Mouse (Mus musculus): ENCODE measurements around the gene Nop10. TPM values are rescaled to one million over a fixed set of nuclear protein-coding genes. Genes with fewer than 3 reads are reported as not detected.

Gene Nop10
- 59.7 TPM for polyA plus RNA-seq (2014; fragmentation: Illumina TruSeq; extraction: RNeasy Lipid Tissue Mini Kit (QIAGEN cat#74804); ENCODE audit: low read depth, low replicate concordance)

GRCm38 (mm10) chr2:112261748-112262653, at the start of gene Nop10:
Gene Nop10, plus strand, starts transcription at chr2:112261926.

GRCm38 (mm10) chr2:112239212-112239934, 22.4 kb upstream of the Nop10 start, which contains the start of gene Lpcat4:
Gene Lpcat4, plus strand, starts transcription at chr2:112239468.

GRCm38 (mm10) chr2:112259241-112259962, 2.3 kb upstream of the Nop10 start, which contains the start of gene Nutm1:
Gene Nutm1, minus strand, starts transcription at chr2:112259291.

GRCm38 (mm10) chr2:112265448-112266241, 3.9 kb downstream of the Nop10 start, which contains the start of gene Slc12a6:
Gene Slc12a6, plus strand, starts transcription at chr2:112265825.

GRCm38 (mm10) chr2:112266242-112266592, 4.5 kb downstream of the Nop10 start, which contains the start of gene Gm21985:
Gene Gm21985, plus strand, starts transcription at chr2:112266314.

Other genes starting within 250 kb of the Nop10 start
- gene Olfr1310, start 249.2 kb upstream of the Nop10 start, polyA plus RNA-seq (2014; fragmentation: Illumina TruSeq; extraction: RNeasy Lipid Tissue Mini Kit (QIAGEN cat#74804); ENCODE audit: low read depth, low replicate concordance): not detected
- not detected for gene Olfr1311, start 237.5 kb upstream of the Nop10 start, polyA plus RNA-seq (2014; fragmentation: Illumina TruSeq; extraction: RNeasy Lipid Tissue Mini Kit (QIAGEN cat#74804); ENCODE audit: low read depth, low replicate concordance)
- gene Olfr1312, start 211.7 kb upstream of the Nop10 start, polyA plus RNA-seq (2014; fragmentation: Illumina TruSeq; extraction: RNeasy Lipid Tissue Mini Kit (QIAGEN cat#74804); ENCODE audit: low read depth, low replicate concordance): not detected
- not detected for gene Olfr1313, start 184.1 kb upstream of the Nop10 start, polyA plus RNA-seq (2014; fragmentation: Illumina TruSeq; extraction: RNeasy Lipid Tissue Mini Kit (QIAGEN cat#74804); ENCODE audit: low read depth, low replicate concordance)
- not detected for gene Olfr1314, start 165.1 kb upstream of the Nop10 start, polyA plus RNA-seq (2014; fragmentation: Illumina TruSeq; extraction: RNeasy Lipid Tissue Mini Kit (QIAGEN cat#74804); ENCODE audit: low read depth, low replicate concordance)
- gene Olfr1315-ps1, start 146.5 kb upstream of the Nop10 start, polyA plus RNA-seq (2014; fragmentation: Illumina TruSeq; extraction: RNeasy Lipid Tissue Mini Kit (QIAGEN cat#74804); ENCODE audit: low read depth, low replicate concordance): not detected
- not detected for gene Olfr1316, start 126.9 kb upstream of the Nop10 start, polyA plus RNA-seq (2014; fragmentation: Illumina TruSeq; extraction: RNeasy Lipid Tissue Mini Kit (QIAGEN cat#74804); ENCODE audit: low read depth, low replicate concordance)
- gene Olfr1317, start 121.6 kb upstream of the Nop10 start, polyA plus RNA-seq (2014; fragmentation: Illumina TruSeq; extraction: RNeasy Lipid Tissue Mini Kit (QIAGEN cat#74804); ENCODE audit: low read depth, low replicate concordance): not detected
- gene Olfr1318, start 107.7 kb upstream of the Nop10 start, polyA plus RNA-seq (2014; fragmentation: Illumina TruSeq; extraction: RNeasy Lipid Tissue Mini Kit (QIAGEN cat#74804); ENCODE audit: low read depth, low replicate concordance): not detected
- not detected for gene Lpcat4, start 22.5 kb upstream of the Nop10 start, polyA plus RNA-seq (2014; fragmentation: Illumina TruSeq; extraction: RNeasy Lipid Tissue Mini Kit (QIAGEN cat#74804); ENCODE audit: low read depth, low replicate concordance)
- not detected for gene Nutm1, start 2.6 kb upstream of the Nop10 start, polyA plus RNA-seq (2014; fragmentation: Illumina TruSeq; extraction: RNeasy Lipid Tissue Mini Kit (QIAGEN cat#74804); ENCODE audit: low read depth, low replicate concordance)
- 55.3 TPM for gene Slc12a6, start 3.9 kb downstream of the Nop10 start, polyA plus RNA-seq (2014; fragmentation: Illumina TruSeq; extraction: RNeasy Lipid Tissue Mini Kit (QIAGEN cat#74804); ENCODE audit: low read depth, low replicate concordance)
- 4.4 TPM for gene Gm21985, start 4.4 kb downstream of the Nop10 start, polyA plus RNA-seq (2014; fragmentation: Illumina TruSeq; extraction: RNeasy Lipid Tissue Mini Kit (QIAGEN cat#74804); ENCODE audit: low read depth, low replicate concordance)
- gene Emc4, start 106.1 kb downstream of the Nop10 start, polyA plus RNA-seq (2014; fragmentation: Illumina TruSeq; extraction: RNeasy Lipid Tissue Mini Kit (QIAGEN cat#74804); ENCODE audit: low read depth, low replicate concordance): 100.0 TPM
- 55.7 TPM for gene Katnbl1, start 117.3 kb downstream of the Nop10 start, polyA plus RNA-seq (2014; fragmentation: Illumina TruSeq; extraction: RNeasy Lipid Tissue Mini Kit (QIAGEN cat#74804); ENCODE audit: low read depth, low replicate concordance)
- 97.9 TPM for gene Emc7, start 193.1 kb downstream of the Nop10 start, polyA plus RNA-seq (2014; fragmentation: Illumina TruSeq; extraction: RNeasy Lipid Tissue Mini Kit (QIAGEN cat#74804); ENCODE audit: low read depth, low replicate concordance)
- not detected for gene Chrm5, start 218.8 kb downstream of the Nop10 start, polyA plus RNA-seq (2014; fragmentation: Illumina TruSeq; extraction: RNeasy Lipid Tissue Mini Kit (QIAGEN cat#74804); ENCODE audit: low read depth, low replicate concordance)
- 7.1 TPM for gene Aven, start 231.0 kb downstream of the Nop10 start, polyA plus RNA-seq (2014; fragmentation: Illumina TruSeq; extraction: RNeasy Lipid Tissue Mini Kit (QIAGEN cat#74804); ENCODE audit: low read depth, low replicate concordance)

Measured in adrenal gland, adult 10 weeks (tissue).